Mouse (Mus musculus): ENCODE measurements at regions not wholly inside any gene's neighbourhood (a gene's known extent, or its start where the extent isn't known, plus 50 kb on each side); places are given as distances from the start of the nearest gene placed in this dataset.

DNA sequence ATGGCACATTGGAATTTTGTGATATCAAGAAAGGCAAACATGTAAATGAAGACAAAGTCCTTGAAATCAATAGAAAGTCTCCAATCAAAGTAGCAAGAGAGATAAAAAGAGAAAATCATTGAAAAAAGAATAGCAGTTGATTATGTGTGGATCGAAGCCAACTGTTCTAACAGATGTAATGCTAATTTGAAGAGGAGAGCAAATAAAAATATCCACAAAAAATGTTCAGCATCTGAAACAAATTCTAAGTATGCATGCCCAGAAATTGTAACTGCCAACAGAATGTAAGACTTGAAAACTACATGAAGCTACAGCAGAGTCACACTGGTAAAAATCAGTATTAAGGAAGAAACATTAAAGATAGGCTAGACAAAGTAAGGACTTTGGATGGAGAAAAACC, 587.2 kb upstream of the Galntl6 start:
- DNase-seq (ENCODE audit: low spot score in 2 of 2), result no peak

DNA sequence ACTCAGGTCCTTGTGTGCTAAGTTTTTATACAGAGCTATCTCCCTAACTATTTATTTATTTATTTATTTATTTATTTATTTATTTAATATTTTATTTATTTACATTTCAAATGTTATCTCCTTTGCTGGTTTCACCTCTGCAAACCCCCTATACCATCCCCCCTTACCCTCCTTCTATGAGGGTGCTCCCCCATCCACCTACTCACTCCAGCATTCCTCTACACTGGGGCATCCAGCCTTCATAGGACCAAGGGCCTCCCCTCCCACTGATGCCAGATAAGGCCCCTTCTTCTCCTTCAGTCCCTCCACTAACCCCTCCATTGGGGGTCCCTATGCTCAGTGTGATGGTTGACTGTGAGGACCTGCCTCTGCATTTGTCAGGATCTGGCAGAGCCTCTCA, 579.0 kb upstream of the Galntl6 start:
- no peak for DNase-seq (ENCODE audit: low spot score in 2 of 2)

DNA sequence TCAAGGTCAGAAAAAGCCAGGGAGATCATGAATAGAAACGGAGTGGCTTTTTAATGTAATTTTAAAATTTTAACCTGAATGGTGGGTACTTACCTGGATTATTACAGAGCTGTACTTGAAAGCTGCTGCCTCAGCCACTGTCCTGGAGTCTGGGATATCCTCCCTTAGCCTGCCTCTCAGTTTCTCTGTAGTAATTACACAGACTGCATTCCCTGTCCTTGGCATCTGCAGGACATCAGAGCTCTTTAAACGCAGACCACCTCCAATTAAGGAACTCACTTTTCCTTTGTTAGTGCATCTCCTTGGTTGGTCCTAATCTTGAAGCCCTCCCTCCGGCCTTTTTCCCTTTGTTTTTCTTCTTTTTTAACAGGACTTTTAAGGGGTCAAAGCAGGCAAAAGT, 565.8 kb upstream of the Galntl6 start:
- DNase-seq (ENCODE audit: low spot score in 2 of 2), result no peak

DNA sequence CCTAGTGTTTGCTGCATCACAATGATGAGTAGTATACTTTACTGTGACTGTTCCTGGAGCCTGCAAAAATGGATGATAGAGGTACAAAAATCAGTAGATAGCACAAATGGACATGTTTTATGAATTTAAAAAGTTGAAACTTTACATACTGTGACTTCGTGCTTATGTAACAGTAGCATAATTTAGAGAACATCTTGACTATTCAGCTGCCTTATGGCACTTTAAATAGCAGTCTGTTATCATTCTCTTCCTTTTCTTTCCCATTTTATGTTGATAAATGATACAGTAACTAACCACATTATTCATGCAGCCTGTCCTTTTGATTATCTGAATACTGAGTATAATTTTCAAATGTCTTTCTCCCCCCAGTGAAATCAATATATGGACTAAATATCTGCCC, 561.8 kb upstream of the Galntl6 start:
- no peak for DNase-seq (ENCODE audit: low spot score in 2 of 2)

GRCm38 (mm10) chr8:59448622-59449021, 536.2 kb upstream of the Galntl6 start:
- DNase-seq (ENCODE audit: low spot score in 2 of 2), result no peak

DNA sequence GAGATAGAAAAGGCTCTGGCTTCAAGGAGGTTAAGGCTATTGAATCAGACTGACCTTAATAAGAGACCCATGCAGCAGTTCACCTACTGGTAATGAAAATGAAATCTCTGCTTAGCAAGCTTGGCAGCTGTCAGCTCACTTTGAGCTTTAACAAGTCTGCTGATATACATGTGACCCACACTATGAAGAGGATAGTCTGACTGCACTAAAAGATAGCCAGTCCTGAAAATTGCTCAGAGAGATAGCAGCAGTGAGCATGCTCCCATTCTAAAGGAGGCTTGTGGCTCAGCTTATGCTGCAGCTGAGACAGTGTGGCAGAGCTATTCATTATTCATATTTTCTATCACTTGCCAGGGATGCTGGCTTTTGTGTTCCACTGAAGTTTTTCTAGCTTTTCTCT, 491.2 kb upstream of the Galntl6 start:
- no peak for DNase-seq (ENCODE audit: low spot score in 2 of 2)

- DNase-seq (ENCODE audit: low spot score in 2 of 2), result no peak
These were observed 477.3 kb upstream of the Galntl6 start for GRCm38 (mm10) chr8:59389706-59390105.

- no peak for DNase-seq (ENCODE audit: low spot score in 2 of 2)
These were observed 472.3 kb upstream of the Galntl6 start for GRCm38 (mm10) chr8:59384711-59385110.

- DNase-seq (ENCODE audit: low spot score in 2 of 2), result peak in 1 of 2 experiments; percentile 7
These were observed 440.5 kb upstream of the Galntl6 start for GRCm38 (mm10) chr8:59352983-59353382.

DNA sequence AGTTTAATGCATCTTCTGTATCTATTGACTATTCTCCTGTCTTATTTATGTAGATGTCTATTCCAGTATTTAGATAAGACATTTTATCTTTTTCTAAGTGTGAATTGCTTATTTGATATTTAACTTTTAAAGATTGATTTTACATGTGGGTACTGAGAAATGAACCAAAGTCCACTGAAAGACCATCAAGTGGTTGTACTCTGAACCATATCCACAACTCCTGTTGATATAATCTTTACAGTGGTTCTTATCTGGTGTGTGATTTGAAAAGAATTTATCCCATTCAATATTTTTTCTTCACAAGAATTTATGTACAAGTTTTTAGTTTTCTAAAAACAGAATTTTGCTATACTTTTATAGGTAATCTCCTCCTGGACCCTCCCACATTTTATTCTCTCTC, 422.6 kb upstream of the Galntl6 start:
- no peak for DNase-seq (ENCODE audit: low spot score in 2 of 2)
